Mouse (Mus musculus): Measurements from ENCODE around the gene Zfp663. TPM values are rescaled to one million over a fixed set of nuclear protein-coding genes. Genes with fewer than 3 reads are reported as not detected.

The Zfp663 gene
- total RNA-seq, 2 experiments from 2014 or later, result 1.2 to 1.3 TPM

GRCm38 (mm10) chr2:165321981-165322735, 46.4 kb downstream of the Zfp663 start:
- DNase-seq (ENCODE audit: low spot score in 2 of 2), result no peak

GRCm38 (mm10) chr2:165321381-165321888, 47.1 kb downstream of the Zfp663 start:
- peak; percentile 44 to 64 for DNase-seq (ENCODE audit: low spot score in 2 of 2)

- no peak for DNase-seq (ENCODE audit: low spot score in 2 of 2)
Measured at GRCm38 (mm10) chr2:165320531-165321150, 47.9 kb downstream of the Zfp663 start.

- DNase-seq (ENCODE audit: low spot score in 2 of 2), result no peak
Measured at GRCm38 (mm10) chr2:165319503-165319902, 49.0 kb downstream of the Zfp663 start.

GRCm38 (mm10) chr2:165318941-165319340, 49.6 kb downstream of the Zfp663 start:
- no peak for DNase-seq (ENCODE audit: low spot score in 2 of 2)

GRCm38 (mm10) chr2:165317621-165318263, 50.8 kb downstream of the Zfp663 start:
- no peak for DNase-seq (ENCODE audit: low spot score in 2 of 2)

- peak; percentile 58 to 75 for DNase-seq (ENCODE audit: low spot score in 2 of 2)
Measured at GRCm38 (mm10) chr2:165316837-165317473, 51.6 kb downstream of the Zfp663 start.

- no peak for DNase-seq (ENCODE audit: low spot score in 2 of 2)
Measured at GRCm38 (mm10) chr2:165316204-165316603, 52.3 kb downstream of the Zfp663 start.

GRCm38 (mm10) chr2:165314197-165314596, 54.3 kb downstream of the Zfp663 start:
- no peak for DNase-seq (ENCODE audit: low spot score in 2 of 2)

GRCm38 (mm10) chr2:165312381-165312780, 56.1 kb downstream of the Zfp663 start:
- no peak for DNase-seq (ENCODE audit: low spot score in 2 of 2)

- no peak for DNase-seq (ENCODE audit: low spot score in 2 of 2)
Measured at GRCm38 (mm10) chr2:165311577-165311976, 57.0 kb downstream of the Zfp663 start.

GRCm38 (mm10) chr2:165310818-165311425, 57.6 kb downstream of the Zfp663 start:
- DNase-seq (ENCODE audit: low spot score in 2 of 2), result no peak

GRCm38 (mm10) chr2:165307801-165308200, 60.7 kb downstream of the Zfp663 start:
- no peak for DNase-seq (ENCODE audit: low spot score in 2 of 2)

- no peak for DNase-seq (ENCODE audit: low spot score in 2 of 2)
Measured at GRCm38 (mm10) chr2:165305438-165305837, 63.1 kb downstream of the Zfp663 start.

- no peak for DNase-seq (ENCODE audit: low spot score in 2 of 2)
Measured at GRCm38 (mm10) chr2:165304819-165305218, 63.7 kb downstream of the Zfp663 start.

GRCm38 (mm10) chr2:165303354-165304012, 65.0 kb downstream of the Zfp663 start:
- no peak for DNase-seq (ENCODE audit: low spot score in 2 of 2)

GRCm38 (mm10) chr2:165301409-165301808, 67.1 kb downstream of the Zfp663 start:
- no peak for DNase-seq (ENCODE audit: low spot score in 2 of 2)
